Mouse (Mus musculus) limb, embryonic 14.5 days (tissue): ENCODE measurements around the gene Slc1a7. TPM values are rescaled to one million over a fixed set of nuclear protein-coding genes. Genes with fewer than 3 reads are reported as not detected.

Source experiments
- ATAC-seq: fragments of 200-750 bp; cut with Nextera tagmentation; 2 replicates; pipeline ENCODE4 v1.8.0; 2017; ENCODE audit warnings: low read depth, moderate number of reproducible peaks, moderate TSS enrichment; ENCODE audit not compliant: low FRiP score
- DNase-seq: peaks from one replicate; pipeline ENCODE4 v3.0.0-alpha.2; 2015; ENCODE audit warnings: low spot score
- H3K27ac ChIP-seq: fragments of 300-500 bp; sonication (generic); replicated peaks from 2 replicates; pipeline ENCODE4 v1.5.1; 2014; ENCODE audit warnings: low read depth, mild to moderate bottlenecking, low read length, moderate library complexity, mixed read lengths
- H3K27me3 ChIP-seq: fragments of 300-500 bp; sonication (generic); 2 replicates; pipeline ENCODE4 v1.6.1; 2014; ENCODE audit warnings: low read length, mixed read lengths; ENCODE audit not compliant: control insufficient read depth, insufficient read depth
- H3K36me3 ChIP-seq: fragments of 300-500 bp; sonication (generic); 2 replicates; pipeline ENCODE4 v1.6.1; 2014; ENCODE audit warnings: mild to moderate bottlenecking, low read length, moderate library complexity, mixed read lengths; ENCODE audit not compliant: control insufficient read depth, insufficient read depth
- H3K4me1 ChIP-seq: fragments of 300-500 bp; sonication (generic); 2 replicates; pipeline ENCODE4 v1.6.1; 2014; ENCODE audit warnings: antibody characterized with exemption, low read length, mixed read lengths; ENCODE audit not compliant: control insufficient read depth, insufficient read depth
- H3K4me2 ChIP-seq: fragments of 300-500 bp; sonication (generic); replicated peaks from 2 replicates; pipeline ENCODE4 v1.6.1; 2014; ENCODE audit warnings: low read depth, mild to moderate bottlenecking, low read length, moderate library complexity; ENCODE audit not compliant: severe bottlenecking
- H3K4me3 ChIP-seq: fragments of 300-500 bp; sonication (generic); replicated peaks from 2 replicates; pipeline ENCODE4 v1.5.1; 2014; ENCODE audit warnings: low read length
- H3K9ac ChIP-seq: fragments of 300-500 bp; sonication (generic); 2 replicates; pipeline ENCODE4 v1.6.1; 2014; ENCODE audit warnings: mild to moderate bottlenecking, low read depth, low read length, moderate library complexity; ENCODE audit not compliant: severe bottlenecking
- H3K9me3 ChIP-seq: fragments of 300-500 bp; sonication (generic); 2 replicates; pipeline ENCODE4 v1.6.1; 2016; ENCODE audit warnings: low read length; ENCODE audit not compliant: control insufficient read depth
- POLR2A ChIP-seq: fragments of 200-500 bp; IDR thresholded peaks from 2 replicates; pipeline ENCODE4 v1.8.0; 2012; ENCODE audit warnings: inconsistent platforms, mild to moderate bottlenecking, moderate library complexity, borderline replicate concordance; ENCODE audit not compliant: insufficient read depth, insufficient read length; ENCODE audit errors: extremely low read depth
- WGBS: fragments of 180-500 bp; shearing (Covaris S2); extraction: QIAGEN DNeasy Blood & Tissue Kit; methylation state at CpG from one replicate; pipeline ENCODE4 v1.1.7; 2014; 5-methylcytosine and 5-hydroxymethylcytosine counted together
- polyA plus RNA-seq, 2 experiments: library from polyadenylated mRNA; depleted of rRNA in 1 of 2; stranded (reverse) in 1 of 2; unstranded in 1 of 2; fragments of >200 nt; fragmentation: Nextera tagmentation in 1 of 2; extraction: Ambion mirVana in 1 of 2; gene quantifications; 2 replicates each; pipeline versions ENCODE4 v1.2.1 to v1.2.3; 2012 to 2014

Slc1a7 gene
- polyA plus RNA-seq, 2 experiments, result 0.16 TPM; not detected in 1

DNA sequence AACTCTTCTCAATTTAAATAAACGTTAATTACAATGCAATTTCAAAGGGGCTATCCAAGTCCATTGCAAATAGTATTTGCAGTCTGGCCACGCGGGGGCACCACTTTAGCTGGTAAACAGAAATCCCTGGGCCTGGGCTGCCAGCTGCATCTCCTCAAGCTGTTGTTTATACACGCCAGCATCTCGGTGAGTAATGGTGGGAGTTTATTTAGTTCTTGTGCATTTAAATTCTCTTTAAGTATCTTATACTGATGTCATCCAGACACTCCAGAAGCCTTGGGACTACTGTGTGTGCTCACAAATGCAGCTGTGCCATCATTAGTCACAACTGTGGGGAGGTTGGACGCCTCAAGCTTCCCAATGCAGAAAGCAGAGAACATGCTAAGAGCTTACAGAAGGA is 30.8 kb upstream of the Slc1a7 start:
- H3K9ac ChIP-seq, result no peak overlapping the region
- no peaks in the 10 kb centered on the region for H3K4me1 ChIP-seq
- no peak overlapping the region for H3K4me3 ChIP-seq
- H3K4me2 ChIP-seq, result no peak overlapping the region
- ATAC-seq (peak; percentile 50; the same call in 1 of the 2 replicates), DNase-seq (peak; percentile 64)
- 23% methylated on average over 6 of the region's 6 CpGs for WGBS
- H3K27ac ChIP-seq, result no peak overlapping the region
- H3K27me3 ChIP-seq, result no peaks in the 10 kb centered on the region
- no peak for TF ChIP-seq POLR2A
- H3K9me3 ChIP-seq, result no peaks in the 10 kb centered on the region
- H3K36me3 ChIP-seq, result no peaks in the 10 kb centered on the region

DNA sequence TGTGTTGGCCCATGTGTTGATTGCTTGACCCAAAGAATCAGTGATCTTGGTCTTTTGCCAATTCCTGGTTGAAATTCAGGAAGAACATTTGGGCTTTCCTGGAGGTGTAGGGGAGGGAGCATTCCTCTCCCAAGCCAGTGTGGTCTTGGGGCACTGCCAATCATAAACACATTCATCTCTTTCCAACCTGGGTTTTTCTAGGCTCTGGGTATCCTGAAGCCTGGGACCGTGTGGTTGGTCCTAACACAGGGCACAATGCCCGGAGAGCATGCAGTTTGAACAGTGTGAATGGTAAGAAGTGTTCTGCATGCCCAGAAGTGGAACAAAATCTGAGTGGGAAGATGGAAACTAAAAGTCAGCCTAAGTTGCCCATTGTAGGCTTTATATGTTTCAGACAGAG is 30.0 kb upstream of the Slc1a7 start:
- Histone ChIP-seq H3K9me3 (no peaks in the 10 kb centered on the region), H3K4me2 (no peak overlapping the region), H3K4me3 (no peak overlapping the region), H3K27me3 (no peaks in the 10 kb centered on the region), H3K27ac (no peak overlapping the region), H3K9ac (no peak overlapping the region), H3K4me1 (no peaks in the 10 kb centered on the region), H3K36me3 (no peaks in the 10 kb centered on the region)
- DNase-seq (no peak), ATAC-seq (no peak)
- TF ChIP-seq POLR2A, result no peak
- WGBS, result 69% methylated on average over 2 of the region's 2 CpGs

DNA sequence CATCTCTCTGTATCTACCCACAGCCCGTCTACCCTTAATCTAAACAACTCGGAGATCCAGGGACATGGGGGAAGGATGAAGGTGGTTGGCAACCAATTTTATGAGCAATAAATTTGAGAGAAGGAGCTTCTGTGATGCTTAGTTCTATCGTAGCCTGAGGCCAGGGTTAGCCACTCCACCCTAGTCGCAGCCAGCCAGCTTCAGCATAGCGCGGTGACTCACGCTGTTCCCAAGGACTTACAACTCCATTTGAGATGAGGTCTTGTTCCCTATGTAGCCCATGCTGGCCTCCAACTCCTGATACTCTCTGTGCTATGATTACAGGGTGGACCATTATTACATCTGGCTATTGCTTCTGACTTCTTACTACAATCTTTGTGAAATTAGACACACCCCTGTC is 25.4 kb upstream of the Slc1a7 start:
- no peak for ATAC-seq
- 71% methylated on average over 7 of the region's 7 CpGs for WGBS
- Histone ChIP-seq H3K9ac (no peak overlapping the region), H3K4me3 (no peak overlapping the region), H3K9me3 (no peaks in the 10 kb centered on the region), H3K36me3 (no peaks in the 10 kb centered on the region), H3K27me3 (no peaks in the 10 kb centered on the region), H3K4me1 (no peaks in the 10 kb centered on the region), H3K27ac (no peak overlapping the region), H3K4me2 (no peak overlapping the region)
- no peak for DNase-seq
- TF ChIP-seq POLR2A, result no peak

DNA sequence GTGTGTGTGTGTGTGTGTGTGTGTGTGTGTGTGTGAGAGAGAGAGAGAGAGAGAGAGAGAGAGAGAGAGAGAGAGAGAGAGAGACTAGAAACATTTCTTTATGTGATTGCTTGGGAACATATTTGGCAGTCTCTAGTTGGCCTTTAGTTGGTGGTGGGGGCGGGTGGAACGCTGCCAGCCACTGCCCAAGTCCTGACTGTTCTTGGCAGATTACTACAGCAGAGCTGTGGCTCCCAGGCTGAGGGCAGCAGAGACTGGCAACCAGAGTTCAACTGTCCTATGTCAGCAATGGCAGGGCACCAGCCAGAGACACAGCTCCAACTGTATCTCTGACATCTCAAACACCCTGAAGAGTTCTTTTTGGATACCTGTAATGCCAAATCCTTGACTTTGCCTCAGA is 24.0 kb upstream of the Slc1a7 start:
- Histone ChIP-seq H3K9ac (no peak overlapping the region), H3K36me3 (no peaks in the 10 kb centered on the region), H3K4me2 (no peak overlapping the region), H3K4me1 (no peaks in the 10 kb centered on the region), H3K27ac (no peak overlapping the region), H3K9me3 (no peaks in the 10 kb centered on the region), H3K4me3 (no peak overlapping the region), H3K27me3 (no peaks in the 10 kb centered on the region)
- ATAC-seq (no peak), DNase-seq (no peak)
- TF ChIP-seq POLR2A, result no peak
- 79% methylated on average over 2 of the region's 2 CpGs for WGBS

DNA sequence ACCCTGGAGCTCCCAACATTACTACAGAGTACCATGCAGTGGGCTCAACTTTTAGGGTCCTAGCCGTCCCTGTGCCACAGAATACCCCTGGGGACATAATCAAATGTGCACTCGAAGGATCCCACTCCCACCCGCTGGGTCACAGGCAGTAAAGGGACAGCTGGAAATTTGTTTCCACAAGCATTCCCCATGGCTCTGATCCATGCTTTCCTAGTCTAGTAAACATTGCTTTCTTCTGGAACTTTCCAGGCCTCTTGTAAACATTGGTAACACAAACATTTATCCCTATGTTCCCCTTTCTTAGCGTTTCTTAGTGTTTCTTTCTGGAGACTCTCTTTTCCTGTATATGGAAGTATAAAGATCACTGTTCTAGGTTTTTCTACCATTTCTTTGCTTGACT is 18.2 kb upstream of the Slc1a7 start:
- no peaks in the 10 kb centered on the region for H3K9me3 ChIP-seq
- H3K9ac ChIP-seq, result no peak overlapping the region
- H3K4me3 ChIP-seq, result no peak overlapping the region
- ATAC-seq (no peak), DNase-seq (no peak)
- no peak overlapping the region for H3K4me2 ChIP-seq
- no peak for TF ChIP-seq POLR2A
- H3K4me1 ChIP-seq, result no peaks in the 10 kb centered on the region
- no peak overlapping the region for H3K27ac ChIP-seq
- H3K36me3 ChIP-seq, result no peaks in the 10 kb centered on the region
- 62% methylated on average over 4 of the region's 4 CpGs for WGBS
- H3K27me3 ChIP-seq, result no peaks in the 10 kb centered on the region

DNA sequence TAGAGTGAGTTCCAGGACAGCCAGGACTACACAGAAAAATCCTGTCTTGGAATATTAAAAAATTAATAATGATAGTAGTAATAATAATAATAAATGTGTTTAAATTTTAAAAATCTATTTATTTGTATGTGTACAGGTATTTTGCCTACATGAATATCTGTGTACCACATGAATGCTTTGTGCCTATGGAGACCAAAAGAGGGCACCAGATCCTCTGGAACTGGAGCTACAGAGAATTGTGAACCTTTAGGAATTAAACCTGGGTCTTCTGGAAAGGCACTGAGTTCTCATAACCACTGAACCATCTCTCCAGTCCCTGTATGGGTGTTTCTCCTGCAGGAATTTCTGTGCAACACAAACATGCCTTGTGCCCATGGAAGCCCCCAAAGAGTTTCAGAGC is 15.3 kb upstream of the Slc1a7 start:
- H3K4me3 ChIP-seq, result no peak overlapping the region
- H3K36me3 ChIP-seq, result no peaks in the 10 kb centered on the region
- no peak for TF ChIP-seq POLR2A
- no peaks in the 10 kb centered on the region for H3K9me3 ChIP-seq
- no peak for ATAC-seq
- no peak overlapping the region for H3K27ac ChIP-seq
- H3K4me2 ChIP-seq, result no peak overlapping the region
- no peaks in the 10 kb centered on the region for H3K27me3 ChIP-seq
- DNase-seq, result no peak
- no peak overlapping the region for H3K9ac ChIP-seq
- H3K4me1 ChIP-seq, result peaks cover 6% of the 10 kb centered on the region; the same call in 1 of the 2 replicates
